Mouse (Mus musculus) heart, postnatal 0 days (tissue): ENCODE data around the gene Col8a2. TPM values are rescaled to one million over a fixed set of nuclear protein-coding genes. Genes with fewer than 3 reads are reported as not detected.

ENCODE experiments used
- ATAC-seq: fragments of 200-750 bp; cut with Nextera tagmentation; 2 replicates; pipeline ENCODE4 v1.8.0; 2017; ENCODE audit warnings: low read depth, moderate number of reproducible peaks, moderate library complexity; ENCODE audit not compliant: insufficient read depth
- DNase-seq: peaks from one replicate; pipeline ENCODE4 v3.0.0-alpha.2; 2016; ENCODE audit warnings: low spot score
- H3K27ac ChIP-seq: fragments of 300-500 bp; sonication (generic); 2 replicates; pipeline ENCODE4 v1.5.1; 2014; ENCODE audit warnings: low read depth, mild to moderate bottlenecking
- H3K27me3 ChIP-seq: fragments of 300-500 bp; sonication (generic); 2 replicates; pipeline ENCODE4 v1.6.1; 2014; ENCODE audit warnings: low read length, mixed read lengths; ENCODE audit not compliant: control insufficient read depth, insufficient read depth
- H3K36me3 ChIP-seq: fragments of 300-500 bp; sonication (generic); replicated peaks from 2 replicates; pipeline ENCODE4 v1.6.1; 2014; ENCODE audit warnings: low read length, mixed read lengths; ENCODE audit not compliant: control insufficient read depth, insufficient read depth
- H3K4me1 ChIP-seq: fragments of 300-500 bp; sonication (generic); 2 replicates; pipeline ENCODE4 v1.6.1; 2014; ENCODE audit warnings: antibody characterized with exemption; ENCODE audit not compliant: control insufficient read depth, insufficient read depth
- H3K4me2 ChIP-seq: fragments of 300-500 bp; sonication (generic); 2 replicates; pipeline ENCODE4 v1.6.1; 2014; ENCODE audit warnings: low read depth, mild to moderate bottlenecking, low read length, moderate library complexity
- H3K4me3 ChIP-seq: fragments of 300-500 bp; sonication (generic); 2 replicates; pipeline ENCODE4 v1.5.1; 2014; ENCODE audit warnings: low read depth, low read length
- H3K9ac ChIP-seq: fragments of 300-500 bp; sonication (generic); replicated peaks from 2 replicates; pipeline ENCODE4 v1.6.1; 2014; ENCODE audit warnings: low read depth, low read length, mixed read lengths
- H3K9me3 ChIP-seq: fragments of 300-500 bp; sonication (generic); replicated peaks from 2 replicates; pipeline ENCODE4 v1.6.1; 2016; ENCODE audit warnings: low read length; ENCODE audit not compliant: control insufficient read depth
- CTCF ChIP-seq: IDR thresholded peaks from 2 replicates; pipeline ENCODE4 v1.5.1; 2016; ENCODE audit warnings: antibody characterized with exemption, control low read depth, low read depth
- EP300 ChIP-seq: IDR thresholded peaks from 2 replicates; pipeline ENCODE4 v1.6.1; 2016; ENCODE audit warnings: antibody characterized with exemption, low read depth
- WGBS: fragments of 180-500 bp; shearing (Covaris S2); extraction: QIAGEN DNeasy Blood & Tissue Kit; methylation state at CpG from one replicate; pipeline ENCODE4 v1.1.7; 2014; 5-methylcytosine and 5-hydroxymethylcytosine counted together
- polyA plus RNA-seq: library from polyadenylated mRNA; unstranded; fragments of >200 nt; fragmentation: Nextera tagmentation; extraction: Ambion mirVana; gene quantifications from 2 replicates; pipeline ENCODE4 v1.2.1, GENCODE M21; 2015
- total RNA-seq: library from RNA; depleted of rRNA; stranded (reverse); fragments of >200 nt; gene quantifications from 2 replicates; pipeline ENCODE4 v1.2.3, GENCODE M21; 2014; ENCODE audit warnings: low replicate concordance; rRNA removed

The Col8a2 gene
- total and polyA plus RNA-seq, 2 experiments from 2014 or later = 0.71 to 4.3 TPM

- H3K9ac ChIP-seq = no peak overlapping the region
- no peaks in the 10 kb centered on the region for H3K4me1 ChIP-seq
- H3K9me3 ChIP-seq = no peaks in the 10 kb centered on the region
- no peaks in the 10 kb centered on the region for H3K27me3 ChIP-seq
- 65% methylated on average over 4 of the region's 4 CpGs for WGBS
- no peak overlapping the region for H3K27ac ChIP-seq
- no peak overlapping the region for H3K4me3 ChIP-seq
- H3K36me3 ChIP-seq = peaks cover 44% of the 10 kb centered on the region
- TF ChIP-seq CTCF (no peak), EP300 (no peak)
- no peak overlapping the region for H3K4me2 ChIP-seq
- no peak for DNase-seq
- ATAC-seq = no peak
Measured at GRCm38 (mm10) chr4:126343451-126343850, 56.9 kb downstream of the Col8a2 start.

- TF ChIP-seq EP300 (no peak), CTCF (no peak)
- 100% methylated on average over 1 of the region's 1 CpGs for WGBS
- H3K27me3 ChIP-seq = no peaks in the 10 kb centered on the region
- no peak overlapping the region for H3K4me3 ChIP-seq
- ATAC-seq (no peak), DNase-seq (no peak)
- no peak overlapping the region for H3K4me2 ChIP-seq
- H3K27ac ChIP-seq = no peak overlapping the region
- no peak overlapping the region for H3K9ac ChIP-seq
- peaks cover 56% of the 10 kb centered on the region for H3K36me3 ChIP-seq
- no peaks in the 10 kb centered on the region for H3K9me3 ChIP-seq
- no peaks in the 10 kb centered on the region for H3K4me1 ChIP-seq
Measured at GRCm38 (mm10) chr4:126360069-126360468, 73.5 kb downstream of the Col8a2 start.

Other genes with a start within 250 kb of the Col8a2 start
- 52.4 and 84.0 TPM in 2 replicates for gene Mrps15, start 239.9 kb upstream of the Col8a2 start, total RNA-seq
- 139 and 142 TPM in 2 replicates for gene Mrps15, start 239.9 kb upstream of the Col8a2 start, polyA plus RNA-seq
- 1.4 and 5.9 TPM in 2 replicates for gene Oscp1, start 228.2 kb upstream of the Col8a2 start, total RNA-seq
- 3.8 and 4.2 TPM in 2 replicates for gene Oscp1, start 228.2 kb upstream of the Col8a2 start, polyA plus RNA-seq
- gene Lsm10, start 190.2 kb upstream of the Col8a2 start, total RNA-seq = 30.9 and 186 TPM in 2 replicates
- 41.7 and 43.1 TPM in 2 replicates for gene Lsm10, start 190.2 kb upstream of the Col8a2 start, polyA plus RNA-seq
- 19.9 and 22.8 TPM in 2 replicates for gene Stk40, start 182.8 kb upstream of the Col8a2 start, total RNA-seq
- 14.2 and 17.3 TPM in 2 replicates for gene Stk40, start 182.8 kb upstream of the Col8a2 start, polyA plus RNA-seq
- gene Eva1b, start 139.0 kb upstream of the Col8a2 start, total RNA-seq = 53.1 and 69.1 TPM in 2 replicates
- gene Eva1b, start 139.0 kb upstream of the Col8a2 start, polyA plus RNA-seq = 26.8 and 28.5 TPM in 2 replicates
- gene Sh3d21, start 123.3 kb upstream of the Col8a2 start, total RNA-seq = 2.6 TPM in 1 of 2 replicates, not detected in the other
- 2.2 and 2.6 TPM in 2 replicates for gene Sh3d21, start 123.3 kb upstream of the Col8a2 start, polyA plus RNA-seq
- gene Thrap3, start 84.0 kb upstream of the Col8a2 start, total RNA-seq = 84.1 and 121 TPM in 2 replicates
- 86.1 and 96.7 TPM in 2 replicates for gene Thrap3, start 84.0 kb upstream of the Col8a2 start, polyA plus RNA-seq
- 75.0 and 90.1 TPM in 2 replicates for gene Map7d1, start 30.4 kb upstream of the Col8a2 start, total RNA-seq
- gene Map7d1, start 30.4 kb upstream of the Col8a2 start, polyA plus RNA-seq = 35.2 and 37.5 TPM in 2 replicates
- gene Trappc3, start 24.5 kb upstream of the Col8a2 start, total RNA-seq = 46.4 and 63.1 TPM in 2 replicates
- gene Trappc3, start 24.5 kb upstream of the Col8a2 start, polyA plus RNA-seq = 80.3 and 86.7 TPM in 2 replicates
- gene Adprhl2, start 34.9 kb downstream of the Col8a2 start, total RNA-seq = 26.8 and 30.2 TPM in 2 replicates
- gene Adprhl2, start 34.9 kb downstream of the Col8a2 start, polyA plus RNA-seq = 23.2 and 26.1 TPM in 2 replicates
- gene Tekt2, start 38.9 kb downstream of the Col8a2 start, total RNA-seq = not detected in 2 replicates
- gene Tekt2, start 38.9 kb downstream of the Col8a2 start, polyA plus RNA-seq = 0.27 and 0.88 TPM in 2 replicates
- 3.3 and 35.2 TPM in 2 replicates for gene Ago3, start 142.8 kb downstream of the Col8a2 start, total RNA-seq
- 7.3 and 8.3 TPM in 2 replicates for gene Ago3, start 142.8 kb downstream of the Col8a2 start, polyA plus RNA-seq
- 9.9 and 22.3 TPM in 2 replicates for gene Ago1, start 181.8 kb downstream of the Col8a2 start, total RNA-seq
- 1.4 and 1.6 TPM in 2 replicates for gene Ago1, start 181.8 kb downstream of the Col8a2 start, polyA plus RNA-seq
- gene Ago4, start 246.7 kb downstream of the Col8a2 start, total RNA-seq = 0.31 and 1.5 TPM in 2 replicates
- gene Ago4, start 246.7 kb downstream of the Col8a2 start, polyA plus RNA-seq = 0.92 and 0.93 TPM in 2 replicates